Mouse (Mus musculus): Measurements from ENCODE around the gene Dkk3. TPM values are rescaled to one million over a fixed set of nuclear protein-coding genes. Genes with fewer than 3 reads are reported as not detected.

Dkk3 gene
- polyA plus RNA-seq (2015; fragmentation: Nextera tagmentation; extraction: Ambion mirVana) = 20.0 and 25.3 TPM in 2 replicates

DNA sequence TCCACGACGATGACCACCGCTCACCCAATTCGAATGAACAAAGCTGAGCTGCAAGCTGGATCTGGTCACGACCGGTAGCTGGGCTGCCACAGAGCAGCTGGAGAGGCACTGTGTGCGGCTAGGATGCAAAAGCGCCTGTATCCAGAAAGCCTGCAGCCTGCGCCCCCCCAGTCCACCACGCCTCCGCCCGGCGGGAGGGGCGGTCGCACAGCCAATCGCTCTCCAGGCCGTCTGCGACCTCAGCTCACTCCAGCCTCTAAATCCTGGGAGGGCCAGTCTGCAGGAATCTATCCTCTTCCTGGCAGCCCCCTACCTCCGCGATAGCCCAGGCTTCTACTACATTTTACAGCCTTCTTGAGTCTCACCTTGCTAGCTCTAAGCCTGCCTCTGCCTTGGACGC lies at the start of gene Dkk3:
Dkk3 (minus strand) TSS at position 116 of the 400 bp plus-strand sequence.
- Histone ChIP-seq H3K9me3 (replicated peaks) (no peaks in the 10 kb centered on the region), H3K4me2 (peak within 1 kb of the TSS; percentile 71), H3K4me3 (replicated peaks) (peak within 1 kb of the TSS; percentile 57), H3K4me1 (peaks cover 44% of the 10 kb centered on the region), H3K27ac (peak within 1 kb of the TSS; percentile 67), H3K36me3 (no peaks in the 10 kb centered on the region), H3K9ac (peak within 1 kb of the TSS; percentile 43), H3K27me3 (peaks cover 8% of the 10 kb centered on the region)
- peak; percentile 69 for ATAC-seq (replicated peaks; ENCODE audit: low FRiP score)
- 3% methylated on average over 21 of the region's 21 CpGs for whole genome bisulfite sequencing

DNA sequence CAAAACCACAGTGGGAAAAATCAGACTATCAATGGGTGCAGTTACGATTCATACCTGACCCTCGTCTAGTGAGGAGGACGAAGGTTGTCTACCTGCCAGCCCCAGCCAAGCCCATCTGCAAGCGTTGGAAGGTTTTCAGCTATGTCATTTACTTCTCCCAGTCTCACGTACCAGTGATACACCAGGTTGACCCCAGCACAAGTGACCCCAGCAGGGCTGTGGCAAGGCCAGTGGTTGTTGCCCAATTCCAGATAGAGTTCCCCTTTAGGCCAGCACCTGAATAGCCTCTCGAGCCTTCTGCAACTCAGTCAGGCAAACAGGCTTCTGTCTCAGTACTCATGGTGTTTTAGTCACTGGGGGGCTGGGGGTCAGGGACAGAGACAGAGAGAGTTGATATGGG lies 48.9 kb upstream of the Dkk3 start:
- Histone ChIP-seq H3K4me1 (peaks cover 29% of the 10 kb centered on the region), H3K4me2 (no peak overlapping the region), H3K27me3 (no peaks in the 10 kb centered on the region), H3K27ac (no peak overlapping the region), H3K9me3 (replicated peaks) (no peaks in the 10 kb centered on the region), H3K36me3 (no peaks in the 10 kb centered on the region), H3K4me3 (replicated peaks) (no peak overlapping the region), H3K9ac (no peak overlapping the region)
- no peak for ATAC-seq (replicated peaks; ENCODE audit: low FRiP score)
- 90% methylated on average over 6 of the region's 6 CpGs for WGBS

DNA sequence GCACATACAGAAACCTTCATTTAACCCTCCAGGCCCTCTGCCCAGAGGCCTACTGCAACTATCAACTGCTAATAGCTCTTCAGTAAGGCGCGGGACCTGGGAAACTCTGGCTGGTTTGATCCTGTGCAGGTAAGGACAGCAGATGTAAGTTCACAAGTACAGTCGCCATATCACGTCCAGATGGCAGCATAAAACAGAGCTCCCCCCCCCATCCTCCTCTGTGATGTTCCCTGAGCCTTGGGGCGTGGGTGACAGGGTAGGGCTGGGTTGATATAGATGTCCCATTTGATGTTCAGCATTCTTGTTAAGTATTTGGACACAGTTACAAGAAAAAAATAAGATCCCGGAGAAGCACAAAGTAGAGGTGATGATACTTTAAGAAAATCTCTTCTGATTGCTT lies 46.7 kb upstream of the Dkk3 start:
- Histone ChIP-seq H3K9ac (no peak overlapping the region), H3K4me2 (no peak overlapping the region), H3K4me1 (peaks cover 38% of the 10 kb centered on the region), H3K9me3 (replicated peaks) (no peaks in the 10 kb centered on the region), H3K36me3 (no peaks in the 10 kb centered on the region), H3K27me3 (no peaks in the 10 kb centered on the region), H3K4me3 (replicated peaks) (no peak overlapping the region), H3K27ac (no peak overlapping the region)
- ATAC-seq (replicated peaks; ENCODE audit: low FRiP score) = no peak
- WGBS = 90% methylated on average over 6 of the region's 6 CpGs

DNA sequence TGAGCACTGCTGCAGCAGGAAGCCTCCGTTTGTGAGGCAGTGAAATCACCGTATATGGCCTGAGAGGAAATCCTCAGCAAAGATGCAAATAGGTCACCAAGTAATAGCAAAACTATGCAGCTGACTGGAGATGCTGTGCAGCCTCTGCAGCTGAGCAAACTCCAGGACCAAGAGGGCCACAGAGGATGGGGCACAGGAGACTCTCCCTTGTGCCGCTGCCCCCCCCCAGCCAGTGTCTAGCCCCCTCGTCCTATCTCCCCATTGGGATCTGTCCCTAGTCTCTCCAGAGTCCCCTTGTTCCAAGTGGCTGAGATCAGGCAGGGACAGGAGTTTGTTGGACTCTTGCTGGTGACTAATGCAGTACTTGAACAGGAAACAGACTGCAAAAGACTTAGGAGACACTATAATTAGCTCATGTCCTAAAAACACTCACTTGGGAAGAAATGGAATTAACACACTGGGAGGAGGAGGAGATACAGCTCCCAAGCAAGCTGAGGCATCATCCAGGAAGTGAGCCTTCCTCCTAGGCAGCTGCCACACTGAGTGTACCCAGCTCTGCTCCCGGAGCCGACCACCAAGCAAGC lies 45.6 kb upstream of the Dkk3 start:
- Histone ChIP-seq H3K27me3 (no peaks in the 10 kb centered on the region), H3K4me1 (peaks cover 38% of the 10 kb centered on the region), H3K9ac (no peak overlapping the region), H3K27ac (peak overlapping the region; percentile 87), H3K4me2 (no peak overlapping the region), H3K4me3 (replicated peaks) (no peak overlapping the region), H3K36me3 (no peaks in the 10 kb centered on the region), H3K9me3 (replicated peaks) (no peaks in the 10 kb centered on the region)
- 52% methylated on average over 6 of the region's 6 CpGs for WGBS
- no peak for ATAC-seq (replicated peaks; ENCODE audit: low FRiP score)

DNA sequence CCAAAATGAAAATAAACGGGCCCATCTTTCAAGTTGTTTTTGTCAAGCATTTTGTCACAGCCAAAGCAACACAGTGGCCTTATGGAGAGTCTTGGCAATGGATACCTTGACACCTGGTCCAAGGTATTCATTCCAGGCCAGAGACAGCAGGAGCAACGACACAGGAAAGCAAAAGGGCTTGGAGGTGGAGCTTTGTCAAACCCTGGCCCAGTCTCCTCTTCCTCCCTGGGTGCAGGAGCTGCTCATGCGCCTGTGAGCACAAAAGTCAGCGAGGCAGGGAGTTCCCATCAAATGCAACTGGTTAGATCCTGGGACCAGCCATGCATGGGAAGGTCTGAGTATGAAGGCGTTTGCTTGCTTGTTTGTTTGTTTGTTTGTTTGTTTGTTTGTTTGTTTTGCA lies 45.1 kb upstream of the Dkk3 start:
- Histone ChIP-seq H3K4me1 (peaks cover 37% of the 10 kb centered on the region), H3K4me3 (replicated peaks) (no peak overlapping the region), H3K27me3 (no peaks in the 10 kb centered on the region), H3K4me2 (no peak overlapping the region), H3K36me3 (no peaks in the 10 kb centered on the region), H3K9ac (no peak overlapping the region), H3K9me3 (replicated peaks) (no peaks in the 10 kb centered on the region), H3K27ac (peak overlapping the region; percentile 87)
- ATAC-seq (replicated peaks; ENCODE audit: low FRiP score) = no peak
- 51% methylated on average over 5 of the region's 5 CpGs for WGBS

DNA sequence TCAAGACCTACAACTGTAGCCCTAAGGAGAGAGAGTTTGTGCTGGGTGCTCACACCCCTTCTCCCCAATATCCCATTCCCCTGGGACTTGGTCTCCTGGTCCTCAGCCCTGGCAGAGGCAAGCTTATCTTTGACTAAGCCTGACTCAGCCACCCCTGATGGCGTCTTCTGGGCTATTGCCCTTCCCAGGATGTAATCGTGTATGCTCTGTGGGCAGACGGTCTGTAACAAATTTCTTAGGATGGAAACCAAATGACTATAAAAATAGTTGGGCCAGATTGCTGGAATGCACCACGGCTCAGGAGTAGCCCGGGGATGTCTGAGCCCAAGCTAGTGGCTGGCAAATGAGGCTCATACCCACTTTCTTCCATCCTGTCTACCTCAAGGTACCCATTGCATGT lies 44.0 kb upstream of the Dkk3 start:
- no peaks in the 10 kb centered on the region for H3K27me3 ChIP-seq
- H3K9ac ChIP-seq = no peak overlapping the region
- no peak overlapping the region for H3K4me3 ChIP-seq (replicated peaks)
- peaks cover 30% of the 10 kb centered on the region for H3K4me1 ChIP-seq
- no peak for ATAC-seq (replicated peaks; ENCODE audit: low FRiP score)
- no peak overlapping the region for H3K4me2 ChIP-seq
- H3K9me3 ChIP-seq (replicated peaks) = no peaks in the 10 kb centered on the region
- H3K36me3 ChIP-seq = no peaks in the 10 kb centered on the region
- peak overlapping the region; percentile 56; the same call in 1 of the 2 replicates for H3K27ac ChIP-seq
- WGBS = 74% methylated on average over 5 of the region's 5 CpGs

DNA sequence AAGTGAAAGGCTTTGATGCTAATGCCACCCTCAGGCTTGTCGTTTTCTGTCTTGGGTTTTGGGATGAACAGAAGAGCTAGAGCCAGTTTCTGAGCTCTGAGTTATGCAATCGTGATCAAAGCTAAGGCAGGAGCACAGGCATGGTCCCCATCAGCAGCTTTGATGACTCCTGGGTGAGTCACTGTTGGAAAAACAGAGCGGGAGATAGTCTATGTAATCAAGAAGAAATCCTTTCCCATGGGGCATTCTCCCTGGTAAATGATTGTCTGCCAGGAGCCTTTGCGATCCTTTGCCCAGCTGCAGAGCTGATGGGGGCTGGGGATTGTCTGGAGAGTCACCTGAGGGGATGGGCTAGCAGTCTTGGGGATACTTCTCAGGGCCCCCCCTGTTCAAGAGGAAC lies 43.3 kb upstream of the Dkk3 start:
- Histone ChIP-seq H3K9me3 (replicated peaks) (no peaks in the 10 kb centered on the region), H3K27ac (peak overlapping the region; percentile 56), H3K36me3 (no peaks in the 10 kb centered on the region), H3K27me3 (no peaks in the 10 kb centered on the region), H3K9ac (no peak overlapping the region), H3K4me1 (peaks cover 30% of the 10 kb centered on the region), H3K4me2 (no peak overlapping the region), H3K4me3 (replicated peaks) (no peak overlapping the region)
- WGBS = 30% methylated on average over 4 of the region's 4 CpGs
- peak; percentile 71 for ATAC-seq (replicated peaks; ENCODE audit: low FRiP score)

DNA sequence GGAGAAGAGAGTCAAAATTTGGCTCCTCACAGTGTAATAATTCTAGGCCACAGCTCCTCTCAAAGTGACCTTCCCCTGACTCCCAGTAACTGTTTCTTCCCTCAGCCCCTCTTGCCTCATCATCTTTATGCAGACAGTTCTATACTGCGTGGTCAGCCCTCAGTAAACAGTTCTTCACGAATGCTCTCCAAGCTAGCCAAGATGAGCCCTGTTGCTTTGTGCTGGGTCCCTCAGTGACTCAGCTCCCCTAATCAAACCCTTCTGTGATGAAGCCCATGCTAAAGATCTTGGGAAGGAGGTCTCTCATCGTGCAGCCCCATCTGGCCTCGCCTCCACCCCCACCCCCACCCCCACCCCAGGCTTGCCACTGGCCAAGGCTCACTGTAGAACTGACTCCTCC lies 41.9 kb upstream of the Dkk3 start:
- Histone ChIP-seq H3K4me2 (no peak overlapping the region), H3K27me3 (no peaks in the 10 kb centered on the region), H3K27ac (no peak overlapping the region), H3K9me3 (replicated peaks) (no peaks in the 10 kb centered on the region), H3K4me3 (replicated peaks) (no peak overlapping the region), H3K4me1 (peaks cover 30% of the 10 kb centered on the region), H3K36me3 (no peaks in the 10 kb centered on the region), H3K9ac (no peak overlapping the region)
- ATAC-seq (replicated peaks; ENCODE audit: low FRiP score) = no peak
- 53% methylated on average over 4 of the region's 4 CpGs for WGBS

DNA sequence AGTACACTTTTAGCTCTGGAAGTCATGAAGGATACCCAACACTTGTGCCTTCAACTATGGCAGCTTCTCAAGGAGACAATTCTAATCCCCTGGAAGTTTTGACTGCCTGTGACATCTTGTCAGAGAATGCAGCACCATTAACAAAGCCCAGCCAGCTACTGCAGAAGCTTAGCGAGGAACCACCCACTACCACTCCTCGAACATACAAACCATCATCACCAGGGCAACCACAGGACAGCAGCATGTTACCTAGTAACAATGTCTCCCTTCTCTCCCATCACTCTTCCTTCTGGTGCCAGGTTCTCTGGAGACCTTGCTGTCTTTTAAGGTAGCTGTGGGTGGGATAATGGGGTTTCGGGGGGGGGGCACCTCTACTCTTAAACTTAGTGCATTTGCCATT lies 40.5 kb upstream of the Dkk3 start:
- Histone ChIP-seq H3K27me3 (no peaks in the 10 kb centered on the region), H3K4me1 (peaks cover 23% of the 10 kb centered on the region), H3K4me2 (no peak overlapping the region), H3K9ac (no peak overlapping the region), H3K9me3 (replicated peaks) (no peaks in the 10 kb centered on the region), H3K36me3 (no peaks in the 10 kb centered on the region), H3K4me3 (replicated peaks) (no peak overlapping the region), H3K27ac (no peak overlapping the region)
- no peak for ATAC-seq (replicated peaks; ENCODE audit: low FRiP score)
- 84% methylated on average over 3 of the region's 3 CpGs for WGBS

DNA sequence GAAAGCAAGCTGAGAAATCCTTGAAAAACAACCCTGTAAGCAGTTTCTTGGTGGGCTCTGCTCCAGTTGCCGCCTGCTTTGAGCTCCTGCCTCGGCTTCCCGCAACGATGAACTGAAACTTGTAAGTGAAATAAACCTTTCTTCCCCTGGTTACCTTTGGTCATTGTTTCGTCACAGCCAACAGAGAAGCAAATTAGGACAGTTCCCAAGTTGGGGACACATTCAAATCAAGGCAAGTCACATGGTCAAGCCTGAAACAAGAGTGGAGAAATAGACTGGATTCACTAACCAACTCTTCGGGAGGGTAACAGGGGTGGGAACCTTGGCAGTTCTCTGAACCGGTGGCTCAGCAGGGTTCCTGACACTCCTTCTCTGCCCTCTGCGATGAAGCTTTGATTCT lies 38.6 kb upstream of the Dkk3 start:
- H3K9ac ChIP-seq = no peak overlapping the region
- ATAC-seq (replicated peaks; ENCODE audit: low FRiP score) = no peak
- H3K4me1 ChIP-seq = peaks cover 6% of the 10 kb centered on the region
- no peaks in the 10 kb centered on the region for H3K27me3 ChIP-seq
- no peak overlapping the region for H3K4me2 ChIP-seq
- no peaks in the 10 kb centered on the region for H3K36me3 ChIP-seq
- H3K9me3 ChIP-seq (replicated peaks) = no peaks in the 10 kb centered on the region
- no peak overlapping the region for H3K4me3 ChIP-seq (replicated peaks)
- no peak overlapping the region for H3K27ac ChIP-seq
- 77% methylated on average over 8 of the region's 8 CpGs for WGBS

DNA sequence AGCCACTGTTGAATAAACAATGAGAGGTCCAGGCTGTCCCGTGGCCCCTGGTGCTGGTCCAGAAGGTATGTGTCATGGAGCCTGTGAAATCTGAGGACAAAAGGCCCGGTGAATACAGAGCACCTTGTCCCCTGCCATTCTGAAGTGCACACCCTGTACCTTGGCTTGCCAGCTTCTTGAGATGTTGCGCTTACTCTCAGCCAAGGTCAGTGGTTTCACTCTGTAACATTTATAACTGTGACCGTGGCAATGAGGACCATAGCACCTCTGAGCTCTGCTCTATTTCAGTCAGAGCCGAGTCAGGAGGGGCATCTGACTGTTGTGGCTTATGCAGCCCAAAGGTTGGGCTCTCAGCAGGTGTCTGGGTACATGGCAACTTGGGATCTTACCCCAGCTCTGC lies 35.4 kb upstream of the Dkk3 start:
- ATAC-seq (replicated peaks; ENCODE audit: low FRiP score) = no peak
- Histone ChIP-seq H3K36me3 (no peaks in the 10 kb centered on the region), H3K4me2 (no peak overlapping the region), H3K27ac (no peak overlapping the region), H3K27me3 (no peaks in the 10 kb centered on the region), H3K9me3 (replicated peaks) (no peaks in the 10 kb centered on the region), H3K4me3 (replicated peaks) (no peak overlapping the region), H3K4me1 (no peaks in the 10 kb centered on the region), H3K9ac (no peak overlapping the region)
- WGBS = 71% methylated on average over 5 of the region's 5 CpGs

DNA sequence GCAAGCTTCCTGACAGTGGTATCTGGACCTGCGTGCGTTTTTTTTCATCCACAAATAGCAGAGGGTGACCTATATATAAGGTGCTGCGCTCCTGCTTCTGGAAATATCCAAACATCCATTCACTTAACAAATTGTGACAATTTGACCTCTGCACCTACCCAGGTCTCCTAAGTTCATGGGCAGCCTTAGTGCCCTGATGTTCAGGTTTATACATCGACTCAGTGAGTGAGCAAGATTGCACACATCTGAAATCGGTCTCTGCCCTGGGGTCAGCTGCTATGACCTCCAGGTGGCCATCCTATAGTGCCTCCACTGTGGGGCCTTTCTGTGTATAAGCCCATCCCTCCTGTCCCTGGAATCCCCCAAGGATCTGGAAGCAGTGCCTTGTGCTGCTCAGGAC lies 33.9 kb upstream of the Dkk3 start:
- H3K9ac ChIP-seq = no peak overlapping the region
- no peaks in the 10 kb centered on the region for H3K27me3 ChIP-seq
- H3K27ac ChIP-seq = no peak overlapping the region
- H3K4me2 ChIP-seq = no peak overlapping the region
- no peaks in the 10 kb centered on the region for H3K36me3 ChIP-seq
- no peak overlapping the region for H3K4me3 ChIP-seq (replicated peaks)
- peaks cover 10% of the 10 kb centered on the region for H3K4me1 ChIP-seq
- ATAC-seq (replicated peaks; ENCODE audit: low FRiP score) = no peak
- no peaks in the 10 kb centered on the region for H3K9me3 ChIP-seq (replicated peaks)
- WGBS = 85% methylated on average over 5 of the region's 5 CpGs

DNA sequence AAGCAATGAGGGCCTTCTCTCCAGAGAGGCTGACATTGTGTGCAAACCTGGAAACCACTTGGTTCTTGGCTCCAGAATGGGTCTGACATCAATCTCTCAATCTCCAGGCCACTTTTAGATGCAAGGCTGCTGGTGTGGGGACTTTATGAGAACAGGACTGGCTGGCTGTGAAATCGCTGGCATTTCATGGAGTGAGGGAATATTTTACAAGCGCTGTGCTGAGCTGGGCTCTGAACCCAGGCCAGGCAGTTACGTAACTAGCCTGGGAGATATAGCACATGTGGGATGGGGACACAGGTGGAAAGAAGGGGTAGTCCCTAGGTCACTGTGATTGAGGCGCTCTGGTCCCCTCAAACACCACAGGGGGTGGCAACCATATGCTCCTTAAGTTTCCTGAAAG lies 33.4 kb upstream of the Dkk3 start:
- no peaks in the 10 kb centered on the region for H3K27me3 ChIP-seq
- no peaks in the 10 kb centered on the region for H3K36me3 ChIP-seq
- H3K9me3 ChIP-seq (replicated peaks) = no peaks in the 10 kb centered on the region
- peaks cover 13% of the 10 kb centered on the region for H3K4me1 ChIP-seq
- H3K9ac ChIP-seq = no peak overlapping the region
- no peak overlapping the region for H3K4me2 ChIP-seq
- no peak for ATAC-seq (replicated peaks; ENCODE audit: low FRiP score)
- H3K4me3 ChIP-seq (replicated peaks) = no peak overlapping the region
- H3K27ac ChIP-seq = no peak overlapping the region
- WGBS = 88% methylated on average over 4 of the region's 4 CpGs

Measured in kidney, embryonic 15.5 days (tissue).